Mouse (Mus musculus) left cerebral cortex, postnatal 36 days (tissue): ENCODE results near the gene Clrn2. TPM values are rescaled to one million over a fixed set of nuclear protein-coding genes. Genes with fewer than 3 reads are reported as not detected.

ENCODE experiments used
- DNase-seq, 2 experiments: peaks; one replicate each; pipeline ENCODE4 v3.0.0; 2021 to 2022; ENCODE audit warnings: low spot score in 2 of 2, mixed read lengths in 1 of 2
- intact Hi-C: fragments of 180-260 bp; cut with DNase I; formaldehyde crosslinking; loops from one replicate; pipeline ENCODE4 v1.15.1; 2025
- total RNA-seq, 2 experiments: library from RNA; stranded (reverse); gene quantifications; 2 replicates each; pipeline ENCODE4 v1.2.3; 2021

Clrn2 gene
- total RNA-seq, 2 experiments from 2014 or later: 0.91 to 1.2 TPM

DNA sequence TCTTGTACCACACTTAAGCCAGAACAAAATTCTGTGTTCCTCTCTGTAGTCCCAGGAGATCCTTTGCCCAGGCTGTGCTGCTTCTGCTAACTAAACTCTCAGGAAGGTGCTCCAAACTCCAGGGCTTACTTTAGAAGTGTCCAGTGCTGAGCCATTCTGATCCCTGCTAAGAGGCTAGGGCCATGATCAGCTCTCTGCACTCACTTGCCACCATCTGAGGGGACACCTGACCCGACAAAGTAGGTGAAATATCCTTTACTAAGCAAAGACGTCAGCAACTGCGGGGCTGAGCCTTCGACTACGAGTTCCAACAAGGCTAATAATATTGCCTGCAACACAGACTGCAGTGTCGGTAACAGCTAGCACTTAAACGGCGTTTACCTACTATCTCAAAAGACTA is 4.3 kb upstream of the Clrn2 start:
- intact Hi-C loops: no loop called here
- no peak for DNase-seq

DNA sequence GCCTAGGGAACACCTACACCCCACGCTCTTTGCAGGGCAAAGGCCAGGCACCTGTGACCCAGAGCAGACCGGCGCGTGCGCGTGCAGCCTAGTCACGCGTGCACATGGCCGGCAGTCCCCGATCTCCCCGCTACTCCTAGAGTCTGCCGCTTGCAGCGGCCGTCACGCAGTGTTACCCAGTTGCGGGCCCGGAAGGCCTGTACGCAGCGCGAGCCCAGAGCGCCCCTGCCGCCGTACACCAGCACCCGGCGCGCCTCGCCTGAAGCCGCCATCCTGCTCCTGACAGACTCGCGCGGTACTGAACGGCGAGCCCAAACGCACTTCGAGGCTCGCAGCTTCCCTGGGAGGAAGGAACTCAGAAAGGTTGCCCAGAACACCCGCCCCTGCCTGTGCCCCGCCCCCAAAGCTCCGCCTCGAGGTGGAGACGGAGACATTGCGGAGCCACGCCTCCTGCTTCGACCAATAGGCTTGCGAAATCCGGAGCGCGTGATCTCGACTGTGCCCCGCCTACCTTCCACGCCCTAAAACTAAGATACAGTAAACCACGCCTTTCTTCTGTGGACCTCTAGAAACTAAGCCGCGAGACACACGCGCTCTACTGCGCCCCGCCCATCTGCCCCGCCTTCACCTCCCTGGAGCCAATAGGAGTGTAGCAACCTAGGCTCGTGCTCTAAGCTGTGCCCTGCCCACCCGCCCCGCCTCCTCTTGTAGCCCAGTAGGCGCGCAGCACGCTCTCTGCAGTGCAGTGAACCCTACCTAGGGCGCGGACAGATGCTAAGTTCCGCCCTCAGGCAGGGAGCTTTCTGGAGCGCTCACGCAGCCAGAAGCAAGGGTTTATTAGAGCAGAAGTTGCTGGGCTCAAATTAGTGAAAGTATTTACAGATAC is 3.5 kb upstream of the Clrn2 start, which contains the start of gene Qdpr:
Gene Qdpr (minus strand): TSS at position 406 of the 886 bp plus-strand sequence.
- intact Hi-C loops: no loop called here
- DNase-seq: peak; percentile 90

DNA sequence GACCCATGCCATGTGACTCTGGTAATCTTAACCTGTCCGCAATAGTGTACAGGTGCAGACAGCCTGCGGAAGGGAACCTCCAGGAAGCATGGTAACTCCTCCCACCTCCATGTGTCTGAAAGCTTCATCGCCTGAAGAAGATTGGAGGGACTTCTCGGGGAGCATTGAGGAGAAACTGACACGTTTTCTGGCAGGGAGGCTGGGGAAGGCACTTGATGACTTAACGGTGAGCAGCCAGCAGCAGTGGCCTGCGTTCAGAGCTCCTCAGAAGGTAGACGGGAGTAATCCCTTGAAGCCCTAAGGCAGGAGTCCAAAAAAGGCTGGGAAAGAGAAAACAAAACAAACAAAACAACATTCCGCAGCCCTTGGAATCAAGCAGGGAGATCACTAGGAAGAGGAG is 905 bp downstream of the Clrn2 start:
- DNase-seq: no peak
- intact Hi-C loops: no loop called here

DNA sequence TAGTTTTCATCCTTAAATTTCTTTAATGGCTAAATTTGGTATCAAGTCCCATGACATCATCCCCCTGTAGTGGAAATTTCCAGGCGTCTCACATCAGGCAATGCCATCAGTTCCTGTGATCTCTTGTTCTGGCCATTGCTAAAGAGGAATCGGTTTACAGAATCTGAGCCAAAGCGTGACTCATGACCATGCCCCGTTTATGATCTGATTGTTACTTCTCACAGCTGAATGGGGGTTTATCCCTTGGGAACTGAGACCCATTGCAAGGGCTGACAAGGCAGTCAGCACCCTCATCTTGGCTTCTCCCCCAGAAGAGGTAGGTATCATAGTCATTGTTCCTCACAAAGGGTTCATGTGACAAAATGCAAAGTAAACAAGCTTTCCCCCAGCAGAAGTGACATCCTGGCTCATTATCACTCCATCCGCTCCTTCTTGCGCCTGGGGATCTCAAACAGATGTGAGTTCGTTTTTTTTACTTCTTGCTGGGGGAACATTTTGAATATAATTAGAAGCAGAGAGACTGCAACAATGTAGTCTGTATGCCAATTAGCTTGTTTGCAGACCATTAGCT is 19.4 kb downstream of the Clrn2 start:
- DNase-seq: no peak
- intact Hi-C loops: loop anchor here (5.0 kb wide), 1 partner anchor 59 kb away; no protein-coding TSS in a partner anchor

DNA sequence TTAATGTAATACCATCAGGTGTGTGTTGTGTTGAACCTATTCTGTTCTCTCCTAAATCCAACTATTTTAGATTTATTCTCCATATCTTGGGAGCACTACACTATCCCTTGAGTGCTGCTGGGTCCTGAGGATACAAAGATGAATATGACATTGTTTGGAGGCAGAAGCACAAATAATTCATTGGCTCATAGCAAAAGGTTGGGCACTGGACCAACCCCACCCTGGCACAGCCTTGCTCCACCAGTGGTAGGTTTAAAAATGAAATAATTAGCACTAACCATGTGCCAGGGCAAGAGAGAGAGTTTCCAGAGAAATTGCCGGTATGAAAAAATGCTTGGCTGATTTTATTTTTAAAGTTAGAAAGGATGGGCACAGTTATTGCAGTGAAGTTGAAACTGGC is 20.0 kb downstream of the Clrn2 start:
- intact Hi-C loops: loop anchor here (5.0 kb wide), 1 partner anchor 59 kb away; no protein-coding TSS in a partner anchor
- no peak for DNase-seq

DNA sequence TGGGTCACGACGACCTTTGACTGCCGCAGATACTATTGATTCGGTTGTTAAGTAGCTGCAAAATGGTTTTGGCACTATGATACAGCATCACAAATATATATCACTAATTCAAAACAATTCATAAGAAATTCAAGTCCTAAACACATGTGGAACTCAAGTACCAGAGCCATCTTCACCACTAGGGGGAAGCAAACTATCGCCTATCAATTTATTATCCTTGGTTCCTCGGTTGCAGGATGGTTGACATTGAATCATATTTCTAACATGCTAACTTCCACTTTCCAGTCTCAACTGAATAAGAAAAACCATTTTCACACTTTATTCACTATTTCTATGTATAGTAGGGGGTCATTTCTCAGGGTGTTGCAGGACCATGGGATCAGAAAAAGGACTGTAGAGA is 20.7 kb downstream of the Clrn2 start:
- DNase-seq: no peak
- intact Hi-C loops: loop anchor here (1.0 to 5.0 kb wide), 3 partner anchors 58 to 873 kb away; no protein-coding TSS in a partner anchor

DNA sequence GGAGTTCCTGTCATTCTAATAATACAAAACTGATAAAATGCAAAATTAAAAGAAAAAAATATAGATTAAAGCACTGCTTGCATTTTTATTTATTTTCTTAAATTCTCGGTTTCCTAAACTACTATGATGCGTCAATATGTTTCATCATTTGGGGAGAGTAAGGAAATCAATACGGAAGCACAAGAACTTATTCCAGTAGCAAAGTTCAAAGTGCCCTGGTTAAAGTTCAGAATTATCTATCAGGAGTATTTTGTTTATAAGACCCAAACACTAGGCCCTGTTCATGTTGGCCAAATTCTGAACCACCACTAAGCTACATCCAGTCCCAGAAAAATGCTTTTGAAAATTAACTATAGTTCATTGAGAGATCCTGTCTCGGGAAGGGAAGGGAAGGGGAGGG is 21.2 kb downstream of the Clrn2 start:
- no peak for DNase-seq
- intact Hi-C loops: loop anchor here (1.0 to 5.0 kb wide), 3 partner anchors 58 to 872 kb away; no protein-coding TSS in a partner anchor

DNA sequence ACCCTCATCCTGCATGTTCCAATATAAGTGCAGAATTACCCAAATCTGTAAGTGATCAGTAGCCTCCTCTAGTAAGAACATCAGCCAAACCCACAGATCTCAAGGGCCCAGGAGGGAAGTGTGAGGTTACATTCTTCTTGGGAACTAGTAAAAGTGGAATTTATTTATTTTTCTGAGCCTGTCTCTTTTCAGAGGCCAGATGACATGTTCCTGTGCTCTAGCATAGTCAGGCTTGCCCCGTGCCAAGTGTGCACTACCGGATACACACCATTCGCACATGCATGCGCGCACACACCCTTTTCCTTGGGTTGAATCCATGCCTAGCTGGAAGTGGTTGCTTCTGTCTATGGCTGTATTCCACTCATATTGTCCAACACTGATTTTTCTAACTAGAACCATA is 22.2 kb downstream of the Clrn2 start:
- intact Hi-C loops: loop anchor here (2.0 kb wide), 1 partner anchor 871 kb away; no protein-coding TSS in a partner anchor
- DNase-seq: no peak

DNA sequence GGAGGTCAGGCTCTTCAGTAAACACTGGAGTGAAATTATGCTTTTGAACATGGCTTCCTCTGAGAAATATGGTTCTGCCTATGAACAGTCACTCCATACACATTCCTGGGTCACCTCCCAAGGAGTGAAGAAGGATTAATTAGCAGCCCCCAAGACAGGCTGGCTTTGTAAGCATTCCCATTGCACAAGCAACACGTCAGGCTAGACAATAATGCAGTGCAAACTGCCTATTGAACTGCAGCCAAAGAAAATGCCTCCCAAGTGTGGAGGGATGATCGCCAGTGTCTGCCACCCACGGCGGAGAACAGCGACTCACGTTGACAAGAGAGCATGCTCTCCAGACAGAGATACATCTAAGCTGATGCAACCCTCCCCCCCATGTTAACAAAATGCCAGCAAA is 22.7 kb downstream of the Clrn2 start:
- no peak for DNase-seq
- intact Hi-C loops: no loop called here

DNA sequence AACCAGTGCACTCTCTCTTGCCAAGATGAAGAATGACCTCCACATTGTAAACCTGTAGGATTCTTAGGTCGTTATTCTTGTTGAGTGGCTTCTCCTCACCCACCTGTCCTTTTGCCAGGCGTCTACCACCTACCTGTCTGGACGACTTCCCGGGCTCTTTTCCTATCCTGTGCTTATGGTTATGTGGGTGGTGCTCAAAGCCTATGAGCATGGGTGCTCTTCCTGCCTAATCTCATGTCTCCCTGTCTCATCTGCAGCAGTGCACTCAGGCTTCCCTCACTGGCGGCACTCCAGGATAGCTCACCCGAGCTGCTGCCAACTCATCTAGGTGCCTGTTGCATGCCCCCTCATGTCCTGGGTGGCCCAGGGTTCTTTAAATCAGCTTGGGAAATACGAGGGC is 24.1 kb downstream of the Clrn2 start:
- intact Hi-C loops: no loop called here
- DNase-seq: peak in 1 of 2 experiments; percentile 30

DNA sequence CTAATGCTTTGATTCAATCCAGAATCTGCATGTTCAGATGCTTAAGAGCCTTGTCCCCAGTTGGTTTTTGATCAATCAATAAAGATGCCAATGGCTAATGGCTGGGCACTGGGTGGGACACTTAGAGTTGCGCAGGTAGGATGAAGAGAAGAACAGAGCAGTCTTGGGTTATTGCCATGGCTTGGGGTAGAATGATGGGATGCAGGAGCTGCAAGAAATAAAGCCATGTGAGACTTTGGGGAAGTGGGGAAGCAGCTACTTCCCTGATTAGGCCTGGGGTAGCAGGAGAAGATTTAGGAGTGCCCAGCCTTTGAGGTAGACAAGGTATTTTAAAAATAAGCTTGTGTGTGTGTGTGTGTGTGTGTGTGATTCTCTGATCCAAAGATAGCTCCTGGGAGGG is 26.5 kb downstream of the Clrn2 start:
- intact Hi-C loops: no loop called here
- DNase-seq: no peak

DNA sequence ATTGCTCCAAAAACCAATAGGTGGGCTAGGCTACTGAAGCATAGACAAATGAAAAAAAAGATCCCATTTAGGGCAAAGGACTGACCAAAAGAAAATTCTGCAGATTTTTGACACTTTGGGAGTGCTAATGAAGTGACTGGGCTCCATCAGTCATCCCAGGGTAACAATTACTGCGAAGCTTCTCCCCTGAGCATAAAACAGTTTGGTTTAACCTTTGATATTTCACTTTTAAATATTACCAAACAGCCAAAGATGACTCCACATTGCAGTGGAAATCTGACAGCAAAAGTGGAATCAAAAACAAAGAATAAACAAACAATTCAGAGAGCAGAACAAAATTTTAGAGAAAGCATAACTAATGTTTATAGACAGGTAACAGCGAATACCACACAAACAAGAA is 27.6 kb downstream of the Clrn2 start:
- intact Hi-C loops: no loop called here
- no peak for DNase-seq

DNA sequence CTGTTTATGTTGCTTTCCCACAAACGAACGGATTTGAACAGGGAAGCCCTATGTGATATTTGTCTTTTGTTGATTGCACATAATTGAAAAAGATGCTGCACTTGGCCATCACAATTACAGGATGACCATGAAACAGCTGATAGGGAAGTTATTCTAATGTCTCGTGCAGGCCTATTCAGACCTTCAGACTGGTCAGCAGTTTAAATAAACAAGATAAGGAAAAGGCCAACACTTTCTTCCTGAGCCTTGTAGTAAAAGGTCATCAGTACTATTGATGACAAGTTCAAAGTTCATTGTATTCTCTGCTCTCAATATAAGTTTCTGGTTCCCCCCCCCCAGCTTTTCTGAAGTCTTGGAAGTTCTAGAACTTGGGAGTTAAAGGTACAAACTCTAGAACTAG is 29.1 kb downstream of the Clrn2 start:
- DNase-seq: no peak
- intact Hi-C loops: no loop called here

DNA sequence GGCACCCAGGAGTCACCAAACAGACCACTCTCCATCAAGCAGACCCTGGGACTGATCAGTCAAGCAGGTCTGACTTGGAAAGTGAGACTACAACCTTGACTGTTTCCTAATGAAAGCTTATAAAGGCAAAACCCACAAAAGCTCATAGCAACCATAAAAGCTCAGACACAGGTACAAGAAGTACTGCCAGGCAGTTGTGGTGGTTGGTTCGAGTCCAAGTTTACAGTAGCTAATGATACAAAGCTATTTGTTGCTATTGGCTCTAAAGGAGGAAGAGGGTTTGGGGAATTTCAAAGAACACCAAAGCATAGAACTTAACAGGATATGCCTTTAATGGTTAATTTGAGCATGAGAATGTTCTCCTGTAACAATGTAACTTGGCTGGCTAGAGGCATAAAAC is 30.1 kb downstream of the Clrn2 start:
- no peak for DNase-seq
- intact Hi-C loops: no loop called here

DNA sequence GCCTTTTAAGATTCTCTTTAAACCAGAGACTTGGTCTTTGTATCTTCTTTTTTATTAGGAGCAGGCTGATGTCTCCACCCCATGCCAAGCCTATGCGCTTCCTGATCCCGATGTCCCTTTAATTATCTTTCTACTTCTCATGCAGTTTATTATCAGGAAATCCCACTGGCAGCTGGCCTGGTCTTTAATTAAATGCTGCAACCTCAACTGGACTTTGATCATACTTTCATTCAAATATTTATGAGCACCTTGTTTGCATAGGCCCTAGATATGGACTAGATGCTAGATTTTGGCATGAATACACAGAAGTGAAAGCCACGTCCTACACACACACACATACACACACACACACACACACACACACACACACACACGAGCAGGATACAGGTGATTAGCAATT is 38.2 kb downstream of the Clrn2 start:
- intact Hi-C loops: no loop called here
- no peak for DNase-seq

DNA sequence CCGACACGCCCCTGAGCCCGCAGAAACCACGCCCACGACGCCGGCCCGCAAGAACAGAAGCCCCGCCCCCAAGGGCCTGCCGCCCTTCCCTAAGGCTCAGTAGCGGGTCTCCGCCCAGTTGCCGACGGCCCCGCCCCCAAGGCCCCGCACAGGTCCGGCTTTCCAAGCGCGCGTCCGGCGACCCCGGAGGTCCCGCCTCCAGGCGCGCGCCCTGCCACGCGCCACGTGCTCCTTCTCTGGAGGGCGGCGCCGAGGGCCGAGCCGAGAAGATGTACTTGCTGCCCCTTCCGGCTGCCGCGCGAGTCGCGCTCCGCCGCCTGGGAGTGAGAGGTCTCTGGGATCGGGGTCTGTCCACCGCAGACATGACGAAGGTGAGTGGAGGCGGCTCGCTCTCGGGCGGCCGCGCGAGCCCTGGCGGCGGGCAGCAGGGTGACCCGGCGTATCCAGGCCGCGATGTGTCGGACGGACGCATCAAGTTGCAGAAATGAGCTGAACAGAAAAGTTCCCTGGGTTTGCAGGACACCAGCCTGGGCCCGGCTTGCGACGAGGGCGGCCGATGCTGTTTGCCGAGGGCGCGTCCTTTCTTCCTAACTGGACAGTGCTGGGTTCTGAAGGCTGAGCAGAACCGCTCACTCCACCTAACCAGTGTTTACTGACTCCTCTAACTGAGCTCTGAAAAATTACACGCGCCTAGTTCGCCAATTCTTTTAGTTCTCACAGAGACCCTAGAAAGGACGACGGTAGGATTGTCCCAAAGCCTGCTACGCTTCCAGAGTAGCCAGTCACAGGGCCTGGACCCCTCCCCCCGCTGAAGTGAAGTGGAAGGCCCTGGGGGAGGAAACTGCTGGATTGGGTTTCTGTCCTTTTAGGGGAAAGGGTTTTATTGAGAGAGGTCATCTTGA is 39.9 kb downstream of the Clrn2 start, which contains the start of gene Lap3:
Gene Lap3 (plus strand): TSS at position 184 of the 902 bp plus-strand sequence.
- intact Hi-C loops: no loop called here
- DNase-seq: peak; percentile 96

DNA sequence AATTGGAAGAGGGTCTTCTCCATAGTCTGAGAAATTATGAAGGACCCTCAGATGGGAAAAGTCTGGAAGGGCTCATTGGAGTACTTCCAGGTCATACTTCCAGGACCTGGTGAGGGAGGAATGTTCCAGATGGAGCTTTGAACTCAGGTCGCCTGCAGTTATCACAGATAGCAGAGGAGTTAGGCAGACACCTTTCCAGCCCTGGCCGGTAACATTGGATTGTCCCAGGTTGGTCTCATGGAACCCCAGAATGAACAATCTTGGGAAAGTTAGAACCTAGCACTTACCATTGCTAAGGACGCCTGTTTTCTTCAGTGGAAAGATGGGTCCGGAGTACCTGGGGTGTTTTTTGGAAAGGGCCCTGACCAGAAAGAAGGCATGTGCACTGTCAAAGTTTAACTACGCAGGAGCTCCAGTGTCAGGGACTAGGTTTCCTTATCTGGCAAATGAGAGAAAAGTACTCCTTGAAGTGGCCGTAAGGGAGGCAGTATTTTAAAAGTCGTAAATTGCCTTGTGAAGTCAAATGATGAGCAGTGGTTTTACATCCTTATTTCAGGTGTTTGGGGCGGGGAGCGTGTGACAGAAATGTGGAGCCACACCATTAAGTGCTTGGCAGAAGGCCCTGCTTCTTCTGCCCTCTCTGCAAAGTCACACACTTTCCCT is 40.7 kb downstream of the Clrn2 start:
- intact Hi-C loops: no loop called here
- DNase-seq: no peak

DNA sequence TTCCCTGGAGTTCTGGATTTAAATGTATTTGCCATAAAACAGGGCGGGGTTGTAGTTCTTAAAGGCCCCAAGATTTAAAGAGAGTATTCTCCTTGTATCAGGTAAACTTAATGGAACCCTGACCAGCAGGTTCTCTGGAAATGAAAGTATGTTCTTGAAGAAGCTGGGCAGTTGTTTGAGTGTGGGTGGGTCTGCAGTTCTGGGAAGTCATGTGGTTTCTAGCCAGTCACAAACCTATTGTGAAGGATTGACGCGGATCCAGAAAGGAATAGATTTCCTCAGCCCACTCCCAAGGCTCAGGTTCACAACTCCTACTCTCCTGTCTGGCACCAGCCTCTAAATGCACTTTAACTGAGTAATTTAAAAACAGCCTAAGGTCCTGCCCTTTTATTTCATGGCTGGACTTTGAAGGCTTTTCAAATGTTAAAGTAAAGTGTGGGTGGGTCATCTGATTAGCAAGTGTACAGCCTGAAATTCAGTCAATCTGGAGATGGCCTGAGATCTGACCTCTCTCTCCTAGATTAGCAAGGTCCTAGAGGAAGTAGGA is 42.0 kb downstream of the Clrn2 start:
- intact Hi-C loops: no loop called here
- no peak for DNase-seq

DNA sequence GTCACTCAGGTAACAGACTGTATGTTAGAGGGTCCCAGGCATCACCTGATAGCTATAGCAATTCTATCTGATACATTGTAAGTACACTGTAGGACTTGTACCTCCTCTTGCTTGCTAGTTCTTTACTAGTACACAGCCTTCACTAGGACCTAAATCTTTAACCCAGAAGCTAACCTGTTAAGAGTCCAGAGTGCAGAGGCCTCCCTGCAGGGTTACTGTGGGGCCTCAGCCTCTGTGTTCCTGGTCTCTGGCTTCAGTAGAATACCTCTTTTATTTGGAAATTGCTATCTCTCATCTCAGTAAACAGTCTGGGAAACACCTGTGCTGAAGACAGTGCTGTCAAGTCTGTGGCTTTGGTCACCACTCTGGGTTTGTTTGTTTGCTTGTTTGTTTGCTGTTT is 42.5 kb downstream of the Clrn2 start:
- intact Hi-C loops: no loop called here
- no peak for DNase-seq
